Mouse (Mus musculus) myocyte (in vitro differentiated cells): ENCODE measurements at regions not wholly inside any gene's neighbourhood (a gene's known extent, or its start where the extent isn't known, plus 50 kb on each side); places are given as distances from the start of the nearest gene placed in this dataset.

ENCODE experiments used
- H3K27me3 ChIP-seq: one replicate; pipeline ENCODE4 v1.6.1; 2011; ENCODE audit not compliant: control insufficient read depth, insufficient read depth, insufficient read length
- H3K36me3 ChIP-seq: one replicate; pipeline ENCODE4 v1.6.1; 2011; ENCODE audit not compliant: control insufficient read depth, insufficient read depth
- H3K4me2 ChIP-seq: one replicate; pipeline ENCODE4 v1.6.1; 2011; ENCODE audit warnings: low read depth, control low read depth
- H3K4me3 ChIP-seq: one replicate; pipeline ENCODE4 v1.5.1; 2011; ENCODE audit warnings: mild to moderate bottlenecking, control low read depth, moderate library complexity
- H3K79me2 ChIP-seq: one replicate; pipeline ENCODE4 v1.6.1; 2011; ENCODE audit not compliant: control insufficient read depth, insufficient read depth
- H3ac ChIP-seq: one replicate; pipeline ENCODE4 v1.6.1; 2011; ENCODE audit not compliant: control insufficient read depth, insufficient read length
- CEBPB ChIP-seq: IDR thresholded peaks from 2 replicates; pipeline ENCODE4 v1.6.1; 2011; ENCODE audit warnings: mild to moderate bottlenecking, moderate library complexity; ENCODE audit not compliant: poor library complexity, insufficient read depth, severe bottlenecking
- E2F4 ChIP-seq: IDR thresholded peaks from one replicate; pipeline ENCODE4 v1.6.1; 2011; ENCODE audit warnings: mild to moderate bottlenecking, control low read depth, moderate library complexity; ENCODE audit not compliant: insufficient read depth
- MAX ChIP-seq: IDR thresholded peaks from one replicate; pipeline ENCODE4 v1.6.1; 2011; ENCODE audit warnings: low read depth, mild to moderate bottlenecking, control low read depth
- MYOD1 ChIP-seq, 3 experiments: IDR thresholded peaks; one replicate each; pipeline ENCODE4 v1.6.1; 2011; ENCODE audit warnings: control low read depth in 2 of 3, low read depth in 2 of 3, mild to moderate bottlenecking in 2 of 3, moderate library complexity in 1 of 3; ENCODE audit not compliant: insufficient read length in 2 of 3, control insufficient read depth in 1 of 3
- MYOG ChIP-seq, 3 experiments: IDR thresholded peaks; one replicate each; pipeline ENCODE4 v1.6.1; 2011; ENCODE audit warnings: control low read depth in 2 of 3, low read depth in 2 of 3, mild to moderate bottlenecking in 2 of 3; ENCODE audit not compliant: insufficient read length in 2 of 3, control insufficient read depth in 1 of 3, insufficient read depth in 1 of 3
- POLR2A ChIP-seq: IDR thresholded peaks from one replicate; pipeline ENCODE4 v1.6.1; 2011; ENCODE audit warnings: low read depth, mild to moderate bottlenecking, control low read depth, moderate library complexity; ENCODE audit not compliant: insufficient read length
- POLR2AphosphoS2 ChIP-seq: IDR thresholded peaks from one replicate; pipeline ENCODE4 v1.6.1; 2011; ENCODE audit warnings: low read depth, control low read depth; ENCODE audit not compliant: insufficient read length
- REST ChIP-seq: IDR thresholded peaks from one replicate; pipeline ENCODE4 v1.6.1; 2011; ENCODE audit warnings: mild to moderate bottlenecking, control low read depth, moderate library complexity; ENCODE audit not compliant: insufficient read depth, insufficient read length
- SRF ChIP-seq: IDR thresholded peaks from one replicate; pipeline ENCODE4 v1.6.1; 2011; ENCODE audit warnings: low read depth; ENCODE audit not compliant: control insufficient read depth, insufficient read length
- TCF3 ChIP-seq: IDR thresholded peaks from one replicate; pipeline ENCODE4 v1.6.1; 2011; ENCODE audit warnings: low read depth, control low read depth; ENCODE audit not compliant: insufficient read length
- USF1 ChIP-seq: IDR thresholded peaks from one replicate; pipeline ENCODE4 v1.6.1; 2011; ENCODE audit warnings: low read depth, mild to moderate bottlenecking, control low read depth, moderate library complexity

DNA sequence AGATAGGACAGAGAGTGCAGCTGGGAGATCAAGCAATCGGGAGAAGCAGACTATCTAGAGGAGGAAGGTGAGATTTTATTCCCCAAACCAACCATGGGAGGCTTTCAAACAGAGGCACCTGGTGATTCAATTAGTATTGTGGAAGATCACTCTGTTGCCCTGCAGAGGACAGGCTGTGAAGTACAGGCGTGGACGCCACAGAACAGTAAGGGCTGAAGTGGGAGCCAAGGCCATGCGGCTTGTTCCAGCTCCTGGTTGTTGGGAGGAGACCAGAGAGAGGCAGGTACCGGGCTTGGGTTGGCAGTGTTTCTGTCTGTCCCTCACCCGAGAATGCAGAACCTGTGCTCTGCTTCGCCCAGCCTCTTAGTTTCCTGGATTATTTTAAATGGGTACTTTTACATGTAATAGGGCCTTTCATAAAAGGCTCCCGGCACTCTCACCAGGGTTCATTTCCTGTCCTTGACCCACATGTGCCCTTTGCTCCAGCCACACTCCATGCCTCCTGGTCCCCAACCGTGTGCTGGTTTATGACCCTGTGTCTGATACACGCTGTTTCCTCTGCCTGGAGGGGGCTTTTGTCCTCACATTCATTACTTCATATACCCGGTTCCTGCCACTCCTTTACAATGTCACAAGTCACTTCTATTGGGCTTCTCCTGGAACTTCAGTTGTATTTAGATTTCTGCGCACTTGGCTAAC lies 58.3 kb downstream of the Vcpkmt start:
- Histone ChIP-seq H3K4me3 (no peak overlapping the region), H3K4me2 (no peak overlapping the region), H3ac (no peak overlapping the region), H3K79me2 (no peaks in the 10 kb centered on the region), H3K36me3 (no peaks in the 10 kb centered on the region), H3K27me3 (no peaks in the 10 kb centered on the region)
- TF ChIP-seq SRF (no peak), POLR2AphosphoS2 (no peak), MYOG (IDR thresholded peaks at IDR 0.05; ENCODE audit: control insufficient read depth in 1 of 3, insufficient read depth in 1 of 3, insufficient read length in 2 of 3, low read depth in 2 of 3) (no peak), TCF3 (no peak), MAX (no peak), REST (no peak)

DNA sequence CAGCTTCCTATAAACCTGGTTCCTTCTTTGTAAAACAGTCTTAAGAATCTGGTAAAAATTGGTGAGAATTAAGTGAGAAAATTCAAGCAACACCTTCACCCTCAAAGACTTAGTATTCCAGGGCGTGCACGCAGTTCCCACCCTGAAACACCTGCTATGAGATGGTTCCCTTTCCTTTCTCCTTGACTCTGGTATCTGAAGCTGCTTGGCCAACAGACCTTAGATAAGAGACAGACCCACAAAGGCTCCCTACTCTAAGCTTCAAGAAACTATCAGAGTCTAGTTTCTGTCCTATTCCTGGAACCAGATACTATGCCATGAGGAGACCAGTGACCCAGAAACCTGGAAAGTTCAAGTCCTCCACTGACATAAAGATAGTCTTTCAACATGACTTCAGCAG lies 63.0 kb downstream of the Vcpkmt start:
- Histone ChIP-seq H3K27me3 (no peaks in the 10 kb centered on the region), H3K4me3 (no peak overlapping the region), H3K79me2 (no peaks in the 10 kb centered on the region), H3ac (no peak overlapping the region), H3K4me2 (no peak overlapping the region), H3K36me3 (no peaks in the 10 kb centered on the region)
- no peak for TF ChIP-seq TCF3
- TF ChIP-seq POLR2A = no peak
- TF ChIP-seq CEBPB = no peak

DNA sequence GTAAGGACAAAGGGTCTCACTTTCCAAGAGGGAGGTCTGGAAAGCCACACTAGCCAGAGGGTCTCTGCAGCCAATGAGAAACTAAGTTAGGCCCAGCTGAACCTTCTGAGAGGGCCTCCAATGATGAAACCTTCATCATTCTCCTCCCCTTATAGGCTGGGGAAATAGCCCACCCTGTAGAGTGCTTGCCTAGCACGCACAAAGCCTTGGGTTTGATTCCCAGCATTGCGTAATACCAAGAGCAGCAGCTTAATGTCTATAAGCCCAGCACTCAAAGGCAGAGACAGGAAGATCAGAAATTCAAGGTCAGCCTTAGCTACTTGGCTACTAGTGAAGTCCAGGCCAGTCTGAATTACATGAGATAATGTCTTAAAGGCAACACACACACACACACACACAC lies 63.8 kb downstream of the Vcpkmt start:
- Histone ChIP-seq H3K36me3 (no peaks in the 10 kb centered on the region), H3K4me2 (no peak overlapping the region), H3K79me2 (no peaks in the 10 kb centered on the region), H3ac (no peak overlapping the region), H3K4me3 (no peak overlapping the region), H3K27me3 (no peaks in the 10 kb centered on the region)
- TF ChIP-seq POLR2A (no peak), E2F4 (no peak), MAX (no peak), TCF3 (no peak), SRF (no peak), REST (no peak), CEBPB (no peak)

DNA sequence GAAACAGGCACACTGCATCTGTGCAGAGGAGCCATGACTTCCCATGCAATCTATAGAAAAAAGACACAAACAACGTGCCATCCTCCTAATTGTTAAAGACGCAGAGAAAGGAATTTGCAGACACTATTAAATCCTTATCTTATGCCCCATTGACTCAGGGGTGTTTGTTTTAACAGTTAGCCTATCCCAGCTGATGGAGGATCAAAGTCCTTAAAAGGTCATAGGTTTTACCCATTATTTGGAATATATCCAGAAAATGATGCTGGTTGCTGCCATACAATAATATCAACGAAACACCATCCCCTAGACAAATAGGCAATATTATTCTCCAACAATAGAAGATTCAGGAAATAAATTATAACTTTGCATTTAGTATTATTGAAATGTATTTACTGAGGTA lies 65.2 kb downstream of the Vcpkmt start:
- no peak for TF ChIP-seq USF1
- no peak for TF ChIP-seq SRF

DNA sequence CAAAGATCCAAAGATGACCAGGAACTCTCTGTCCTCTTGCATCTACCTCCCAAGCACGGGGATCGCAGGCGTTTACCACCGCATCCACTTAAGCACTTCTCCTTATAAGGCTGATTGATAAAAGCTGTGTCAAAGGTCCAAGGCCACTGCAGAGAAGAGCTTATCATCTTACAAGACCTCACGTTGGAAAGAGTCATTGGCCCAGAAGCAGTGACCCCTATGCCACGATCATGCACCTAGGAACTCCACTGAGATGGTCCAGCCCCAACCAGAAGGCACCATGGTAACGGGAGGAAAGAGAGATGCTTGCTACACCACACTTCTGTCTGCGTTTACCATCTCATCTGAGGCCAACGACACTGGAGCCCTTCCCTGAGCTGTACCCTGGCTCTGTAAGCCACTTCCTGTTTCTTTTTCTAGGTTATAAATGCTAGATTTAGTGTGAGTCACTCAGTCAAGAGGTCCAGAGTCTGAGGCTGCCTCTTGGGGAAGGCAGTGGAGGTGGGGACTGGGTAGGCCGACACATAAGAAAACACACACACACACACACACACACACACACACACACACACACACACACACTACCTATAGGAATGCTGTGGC lies 66.4 kb downstream of the Vcpkmt start:
- peak overlapping the region; percentile 28 for H3K4me2 ChIP-seq
- no peaks in the 10 kb centered on the region for H3K79me2 ChIP-seq
- no peak overlapping the region for H3ac ChIP-seq
- no peaks in the 10 kb centered on the region for H3K27me3 ChIP-seq
- TF ChIP-seq MYOD1 (IDR thresholded peaks at IDR 0.05; ENCODE audit: control insufficient read depth in 1 of 3, insufficient read length in 2 of 3, low read depth in 2 of 3) = no peak
- no peak for TF ChIP-seq MYOG (IDR thresholded peaks at IDR 0.05; ENCODE audit: control insufficient read depth in 1 of 3, insufficient read depth in 1 of 3, insufficient read length in 2 of 3, low read depth in 2 of 3)
- TF ChIP-seq SRF = no peak
- no peak for TF ChIP-seq MAX
- TF ChIP-seq TCF3 = no peak
- no peak overlapping the region for H3K4me3 ChIP-seq
- H3K36me3 ChIP-seq = no peaks in the 10 kb centered on the region

More for the DNA sequence above, 65.2 kb downstream of the Vcpkmt start:
- Histone ChIP-seq H3K79me2 (no peaks in the 10 kb centered on the region), H3ac (no peak overlapping the region), H3K4me2 (no peak overlapping the region), H3K4me3 (no peak overlapping the region), H3K27me3 (no peaks in the 10 kb centered on the region), H3K36me3 (no peaks in the 10 kb centered on the region)

DNA sequence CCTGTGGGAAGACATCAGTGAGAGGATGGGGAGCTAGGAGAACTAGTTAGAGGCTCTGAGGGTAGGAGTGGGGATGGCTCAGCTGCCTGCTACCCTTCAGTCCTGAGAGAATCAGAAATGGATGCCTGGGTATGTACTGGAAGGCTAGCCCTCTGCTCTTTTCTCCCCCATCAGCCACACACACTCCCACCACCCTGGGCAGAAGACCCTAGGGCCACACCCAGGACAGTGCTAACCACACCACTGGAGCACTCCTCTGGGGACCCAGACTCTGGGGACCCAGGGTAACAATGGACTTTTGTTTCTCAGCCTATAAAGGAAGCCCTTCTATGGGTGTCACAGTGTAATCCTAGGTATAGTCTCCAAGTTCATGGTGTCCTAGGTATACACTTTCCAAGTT lies 67.0 kb downstream of the Vcpkmt start:
- Histone ChIP-seq H3K36me3 (no peaks in the 10 kb centered on the region), H3K4me2 (peak overlapping the region; percentile 28), H3K4me3 (no peak overlapping the region), H3K27me3 (no peaks in the 10 kb centered on the region), H3K79me2 (no peaks in the 10 kb centered on the region), H3ac (no peak overlapping the region)
- no peak for TF ChIP-seq REST
- TF ChIP-seq MYOG (IDR thresholded peaks at IDR 0.05; ENCODE audit: control insufficient read depth in 1 of 3, insufficient read depth in 1 of 3, insufficient read length in 2 of 3, low read depth in 2 of 3) = no peak
- no peak for TF ChIP-seq POLR2A
- TF ChIP-seq MYOD1 (IDR thresholded peaks at IDR 0.05; ENCODE audit: control insufficient read depth in 1 of 3, insufficient read length in 2 of 3, low read depth in 2 of 3) = no peak
- TF ChIP-seq USF1 = no peak
- TF ChIP-seq E2F4 = no peak
- no peak for TF ChIP-seq SRF
- TF ChIP-seq MAX = no peak
- no peak for TF ChIP-seq CEBPB
